Mouse (Mus musculus) bone marrow macrophage, adult 2 months (primary cell): ENCODE measurements around the gene Mrpl50.

Experiments
- CTCF ChIP-seq: IDR thresholded peaks from 2 replicates; pipeline ENCODE4 v1.5.1; 2012; ENCODE audit warnings: low read depth, mild to moderate bottlenecking, low read length, moderate library complexity
- POLR2A ChIP-seq: IDR thresholded peaks from 2 replicates; pipeline ENCODE4 v1.6.1; 2012; ENCODE audit warnings: mild to moderate bottlenecking, low read depth, low read length, borderline replicate concordance

GRCm38 (mm10) chr4:49480896-49481295 lies 40.0 kb downstream of the Mrpl50 start:
- no peak for TF ChIP-seq CTCF
- TF ChIP-seq POLR2A: no peak
